Mouse (Mus musculus): ENCODE measurements around the gene Siglece. TPM values are rescaled to one million over a fixed set of nuclear protein-coding genes. Genes with fewer than 3 reads are reported as not detected.

Gene Siglece
- 1 to 10 TPM in 1 of 2 experiments, under 1 TPM in 1; 0.30 to 1.7 TPM for total RNA-seq (2023)

DNA sequence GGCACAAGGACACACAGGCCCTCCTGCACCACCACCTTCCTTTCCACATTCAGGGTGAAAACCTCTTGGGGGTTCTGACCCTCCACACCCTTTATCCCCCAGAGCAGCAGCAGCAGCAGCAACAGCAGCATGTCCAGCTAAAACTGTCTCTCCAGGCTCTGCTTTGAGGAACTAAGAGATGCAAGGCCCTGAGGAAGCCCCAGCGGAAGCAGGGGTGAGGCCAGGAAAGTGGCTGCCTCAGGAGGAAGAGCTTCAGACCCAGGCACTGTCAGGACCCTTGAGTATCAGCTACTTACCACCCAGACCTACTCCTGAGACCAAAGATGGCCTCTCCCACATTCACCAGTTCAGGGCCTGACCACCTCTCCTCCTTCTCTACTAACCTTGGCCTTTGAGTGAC lies at the start of gene Siglece:
Gene Siglece, minus strand, starts transcription at position 160 of the 400 bp plus-strand sequence.

DNA sequence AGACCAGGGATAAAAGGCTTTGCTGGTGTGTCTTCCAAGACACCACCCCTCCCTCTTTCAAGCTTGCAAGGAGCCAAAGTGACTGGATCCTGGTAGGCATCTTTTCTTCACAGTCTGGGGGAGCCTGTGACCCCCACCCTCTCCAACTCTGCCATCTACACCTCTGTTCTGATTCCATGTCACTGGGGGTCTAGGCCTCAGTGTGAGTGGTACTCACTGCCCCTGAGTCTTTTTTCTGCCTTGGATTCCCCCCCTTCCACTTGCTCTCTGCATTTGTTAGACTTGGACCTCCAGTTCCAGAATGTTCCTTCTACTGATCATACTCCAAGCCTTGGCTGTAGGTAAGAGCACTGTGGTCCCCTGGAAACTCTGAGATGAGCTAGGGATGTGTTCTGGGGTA lies 30.2 kb upstream of the Siglece start, which contains the start of gene Klk14:
Gene Klk14, plus strand, starts transcription at position 301 of the 400 bp plus-strand sequence.

GRCm38 (mm10) chr7:43671809-43672580 lies 12.0 kb upstream of the Siglece start, which contains the start of gene Ctu1:
Ctu1 (plus strand) TSS chr7:43672016.

GRCm38 (mm10) chr7:43634500-43634899 lies 25.5 kb downstream of the Siglece start, which contains the start of gene Ceacam18:
Ceacam18 (plus strand) TSS chr7:43634707.

DNA sequence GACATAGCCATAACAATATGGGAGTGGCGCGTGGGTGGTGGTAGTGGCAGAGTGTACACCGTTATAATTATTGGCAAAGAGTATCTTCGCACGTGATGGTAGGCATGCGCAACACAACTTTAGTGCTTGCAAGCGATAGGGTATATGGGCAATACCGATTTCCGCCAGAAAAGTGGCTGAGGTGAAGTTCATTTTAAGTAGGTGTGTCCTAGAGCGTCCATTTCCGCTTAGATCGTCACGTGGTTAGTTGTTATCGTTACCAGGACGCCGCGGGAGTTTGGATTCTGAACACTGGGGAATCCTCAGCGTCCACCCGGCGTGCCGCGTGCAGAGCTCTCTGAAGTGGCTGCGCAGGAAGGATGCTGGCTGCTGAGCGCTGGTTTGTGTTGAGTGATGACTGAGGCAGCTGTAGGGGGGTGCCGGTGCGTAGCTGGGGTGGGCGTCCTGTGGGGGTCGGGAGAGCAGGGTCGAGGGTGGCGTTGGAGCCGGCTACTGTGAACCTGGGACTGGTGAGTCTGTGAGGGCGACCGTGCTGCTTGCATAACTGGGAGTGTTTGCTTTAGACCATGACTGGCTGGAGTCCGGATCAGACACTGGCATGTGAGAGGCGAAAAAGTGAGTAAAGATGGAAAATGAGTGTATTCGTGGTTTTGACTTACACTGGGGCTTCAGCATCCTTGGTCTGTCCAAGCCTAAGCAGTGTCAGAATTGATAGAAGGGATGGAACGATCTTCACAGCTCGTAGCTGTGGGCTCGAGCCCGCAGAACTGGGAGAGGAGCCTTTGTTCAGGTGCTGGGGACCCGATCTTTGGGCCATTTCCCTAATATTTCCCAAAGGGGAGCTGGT lies 52.8 kb downstream of the Siglece start, which contains the start of gene Zfp819:
Gene Zfp819, plus strand, starts transcription at position 274 of the 847 bp plus-strand sequence.

Other genes with a start within 250 kb of the Siglece start
- not detected for gene Lim2, start 232.5 kb downstream of the Siglece start, total RNA-seq (2023)
- gene Nkg7, start 223.1 kb downstream of the Siglece start, total RNA-seq (2023) = 1 to 10 TPM; 1.5 to 2.1 TPM
- gene Cldnd2, start 219.4 kb downstream of the Siglece start, total RNA-seq (2023) = not detected
- gene Etfb, start 216.1 kb downstream of the Siglece start, total RNA-seq (2023) = 10 to 100 TPM; 40.2 to 43.3 TPM
- gene Gm45233, start 216.0 kb downstream of the Siglece start, total RNA-seq (2023) = not detected
- 1 to 10 TPM; 1.2 to 3.1 TPM for gene Vsig10l, start 197.0 kb downstream of the Siglece start, total RNA-seq (2023)
- not detected for gene Iglon5, start 170.1 kb downstream of the Siglece start, total RNA-seq (2023)
- not detected for gene 4931406B18Rik, start 154.2 kb downstream of the Siglece start, total RNA-seq (2023)
- gene Cd33, start 115.7 kb downstream of the Siglece start, total RNA-seq (2023) = 1 to 10 TPM; 1.0 to 2.3 TPM
- 1 to 10 TPM; 2.5 to 3.0 TPM for gene Zfp658, start 97.9 kb downstream of the Siglece start, total RNA-seq (2023)
- gene Zfp719, start 80.6 kb downstream of the Siglece start, total RNA-seq (2023) = 1 to 10 TPM; 7.8 to 9.9 TPM
- gene Zfp819, start 53.0 kb downstream of the Siglece start, total RNA-seq (2023) = not detected
- gene Ceacam18, start 25.5 kb downstream of the Siglece start, total RNA-seq (2023) = not detected
- 10 to 100 TPM in 1 of 2 experiments, 1 to 10 TPM in 1; 5.8 to 10.3 TPM for gene Ctu1, start 11.9 kb upstream of the Siglece start, total RNA-seq (2023)
- not detected for gene Klk14, start 30.3 kb upstream of the Siglece start, total RNA-seq (2023)
- not detected for gene Klk13, start 52.4 kb upstream of the Siglece start, total RNA-seq (2023)
- gene Klk12, start 108.7 kb upstream of the Siglece start, total RNA-seq (2023) = not detected
- gene Klk11, start 114.4 kb upstream of the Siglece start, total RNA-seq (2023) = not detected
- not detected for gene Klk10, start 120.9 kb upstream of the Siglece start, total RNA-seq (2023)
- gene Klk9, start 131.7 kb upstream of the Siglece start, total RNA-seq (2023) = not detected
- 1 to 10 TPM; 2.6 to 5.1 TPM for gene Klk8, start 137.4 kb upstream of the Siglece start, total RNA-seq (2023)
- gene Klk7, start 151.1 kb upstream of the Siglece start, total RNA-seq (2023) = under 1 TPM in 1 of 2 experiments, not detected in 1; 0.38 TPM
- gene Klk6, start 164.3 kb upstream of the Siglece start, total RNA-seq (2023) = not detected
- gene Klk5, start 181.8 kb upstream of the Siglece start, total RNA-seq (2023) = not detected
- gene Klk4, start 221.0 kb upstream of the Siglece start, total RNA-seq (2023) = not detected

Data from B cell, adult 67 days (primary cell).